Mouse (Mus musculus) MEL (cell line): ENCODE data around the gene Ywhaq. TPM values are rescaled to one million over a fixed set of nuclear protein-coding genes. Genes with fewer than 3 reads are reported as not detected.

Experiments used
- DNase-seq: peaks from one replicate; pipeline ENCODE4 v3.0.0; 2011; ENCODE audit warnings: low read depth, low spot score
- H3K27ac ChIP-seq: 2 replicates; pipeline ENCODE4 v1.5.1; 2012; ENCODE audit warnings: low read depth, mild to moderate bottlenecking, control low read depth, low read length, moderate library complexity; ENCODE audit not compliant: control insufficient read depth
- H3K27me3 ChIP-seq, 2 experiments: fragments of 150-350 bp in 1 of 2; sonication (generic) in 1 of 2; 2 replicates each; pipeline ENCODE4 v1.6.1; 2012; ENCODE audit warnings: low read length in 2 of 2, mild to moderate bottlenecking in 2 of 2, improper control_type of control experiment in 1 of 2, moderate library complexity in 1 of 2; ENCODE audit not compliant: insufficient read depth in 2 of 2, control insufficient read depth in 1 of 2
- H3K36me3 ChIP-seq, 2 experiments: 2 replicates each; pipeline ENCODE4 v1.6.1; 2012 to 2014; ENCODE audit warnings: low read length in 2 of 2, improper control_type of control experiment in 1 of 2, inconsistent platforms in 1 of 2, mild to moderate bottlenecking in 1 of 2; ENCODE audit not compliant: insufficient read depth in 2 of 2, control insufficient read depth in 1 of 2
- H3K4me1 ChIP-seq, 2 experiments: fragments of 150-350 bp in 1 of 2; sonication (generic) in 1 of 2; 2 replicates each; pipeline ENCODE4 v1.6.1; 2012; ENCODE audit warnings: low read length in 2 of 2, improper control_type of control experiment in 1 of 2, mild to moderate bottlenecking in 1 of 2; ENCODE audit not compliant: insufficient read depth in 2 of 2, control insufficient read depth in 1 of 2
- H3K4me3 ChIP-seq, 2 experiments: fragments of 150-350 bp in 1 of 2; sonication (generic) in 1 of 2; 2 replicates each; pipeline ENCODE4 v1.5.1; 2012; ENCODE audit warnings: low read depth in 2 of 2, low read length in 2 of 2, mild to moderate bottlenecking in 2 of 2, moderate library complexity in 2 of 2, control low read depth in 1 of 2, improper control_type of control experiment in 1 of 2; ENCODE audit not compliant: control insufficient read depth in 1 of 2, insufficient read depth in 1 of 2
- H3K79me2 ChIP-seq: 2 replicates; pipeline ENCODE4 v1.6.1; 2012; ENCODE audit warnings: mild to moderate bottlenecking, low read length, moderate library complexity; ENCODE audit not compliant: control insufficient read depth, poor library complexity, insufficient read depth
- H3K9ac ChIP-seq: 2 replicates; pipeline ENCODE4 v1.6.1; 2012; ENCODE audit warnings: low read depth, mild to moderate bottlenecking, control low read depth, low read length, moderate library complexity; ENCODE audit not compliant: control insufficient read depth, poor library complexity, severe bottlenecking
- H3K9me3 ChIP-seq: fragments of 150-350 bp; sonication (generic); replicated peaks from 2 replicates; pipeline ENCODE4 v1.6.1; 2012; ENCODE audit warnings: mild to moderate bottlenecking, low read length, improper control_type of control experiment, moderate library complexity; ENCODE audit not compliant: insufficient read depth
- CHD1 ChIP-seq: IDR thresholded peaks from 2 replicates; pipeline ENCODE4 v1.6.1; 2012; ENCODE audit warnings: low read depth, mild to moderate bottlenecking, inconsistent platforms, low read length, improper control_type of control experiment
- CHD2 ChIP-seq: IDR thresholded peaks from 2 replicates; pipeline ENCODE4 v1.6.1; 2011; ENCODE audit warnings: low read length, improper control_type of control experiment
- CTCF ChIP-seq, 3 experiments: IDR thresholded peaks in 2 of 3; conservative IDR thresholded peaks in 1 of 3; 2 replicates each; pipeline ENCODE4 v1.5.1; 2011 to 2012; ENCODE audit warnings: low read length in 3 of 3, low read depth in 2 of 3, mild to moderate bottlenecking in 2 of 3, improper control_type of control experiment in 1 of 3, inconsistent platforms in 1 of 3, mixed read lengths in 1 of 3, moderate library complexity in 1 of 3; ENCODE audit not compliant: control insufficient read depth in 1 of 3, insufficient read depth in 1 of 3, poor library complexity in 1 of 3, severe bottlenecking in 1 of 3
- E2F4 ChIP-seq: IDR thresholded peaks from 2 replicates; pipeline ENCODE4 v1.6.1; 2011; ENCODE audit warnings: low read depth, low read length, improper control_type of control experiment, borderline replicate concordance
- EP300 ChIP-seq, 2 experiments: IDR thresholded peaks; 2 replicates each; pipeline ENCODE4 v1.6.1; 2011; ENCODE audit warnings: improper control_type of control experiment in 2 of 2, low read length in 2 of 2, low read depth in 1 of 2, mild to moderate bottlenecking in 1 of 2
- ETS1 ChIP-seq: IDR thresholded peaks from 2 replicates; pipeline ENCODE4 v1.6.1; 2012; ENCODE audit warnings: low read depth, mild to moderate bottlenecking, inconsistent platforms, low read length, improper control_type of control experiment, moderate library complexity
- KAT2A ChIP-seq: conservative IDR thresholded peaks from 2 replicates; pipeline ENCODE4 v1.6.1; 2012; ENCODE audit warnings: low read depth, low read length, improper control_type of control experiment, inconsistent platforms
- MEF2A ChIP-seq: IDR thresholded peaks from 2 replicates; pipeline ENCODE4 v1.6.1; 2014; ENCODE audit warnings: low read depth, mild to moderate bottlenecking, inconsistent platforms, low read length, improper control_type of control experiment; ENCODE audit not compliant: poor library complexity, insufficient replicate concordance, severe bottlenecking; ENCODE audit errors: extremely low read depth
- POLR2A ChIP-seq, 2 experiments: IDR thresholded peaks; 2 replicates each; pipeline ENCODE4 v1.6.1; 2011 to 2012; ENCODE audit warnings: low read length in 2 of 2, mild to moderate bottlenecking in 2 of 2, control low read depth in 1 of 2, improper control_type of control experiment in 1 of 2, low read depth in 1 of 2, moderate library complexity in 1 of 2; ENCODE audit not compliant: control insufficient read depth in 1 of 2, insufficient read depth in 1 of 2, poor library complexity in 1 of 2
- SIN3A ChIP-seq: IDR thresholded peaks from 2 replicates; pipeline ENCODE4 v1.6.1; 2012; ENCODE audit warnings: low read length, improper control_type of control experiment, inconsistent platforms
- SMC3 ChIP-seq: IDR thresholded peaks from 2 replicates; pipeline ENCODE4 v1.6.1; 2011; ENCODE audit warnings: low read depth, low read length, improper control_type of control experiment
- TAL1 ChIP-seq: IDR thresholded peaks from 2 replicates; pipeline ENCODE4 v1.6.1; 2012; ENCODE audit warnings: mild to moderate bottlenecking, inconsistent platforms, low read length, moderate library complexity, mixed read lengths
- polyA plus RNA-seq, 2 experiments: library from polyadenylated mRNA; stranded (reverse) in 1 of 2; unstranded in 1 of 2; fragments of >175 nt in 1 of 2; fragments of >200 nt in 1 of 2; gene quantifications; 2 replicates each; pipeline versions ENCODE4 v1.2.1 to v1.2.4; 2012; ENCODE audit warnings: low replicate concordance in 2 of 2, low read depth in 1 of 2; ENCODE audit not compliant: insufficient read length in 2 of 2, insufficient read depth in 1 of 2, missing spikeins in 1 of 2
- total RNA-seq: library from RNA; depleted of rRNA; stranded (reverse); fragments of 300-350 nt; gene quantifications from 2 replicates; pipeline ENCODE4 v1.2.3, GENCODE M21; 2012

Ywhaq gene
- total and polyA plus RNA-seq, 3 experiments: 99.2 to 102 TPM; not detected in 1

GRCm38 (mm10) chr12:21441870-21442269, 24.4 kb upstream of the Ywhaq start:
- Histone ChIP-seq H3K79me2 (no peaks in the 10 kb centered on the region), H3K9me3 (no peaks in the 10 kb centered on the region), H3K4me1 (no peaks in the 10 kb centered on the region), H3K27me3 (no peaks in the 10 kb centered on the region), H3K9ac (no peak overlapping the region), H3K4me3 (no peak overlapping the region), H3K27ac (no peak overlapping the region), H3K36me3 (no peaks in the 10 kb centered on the region)
- DNase-seq: no peak
- peak in 1 of 3 experiments; percentile 8; a peak in 1 of 6 replicates for TF ChIP-seq CTCF (IDR thresholded peaks at IDR 0.05 in 2 of 3, conservative IDR thresholded peaks at IDR 0.05 in 1 of 3; ENCODE audit: control insufficient read depth in 1 of 3, insufficient read depth in 1 of 3, low read depth in 2 of 3, low read length in 3 of 3, poor library complexity in 1 of 3, severe bottlenecking in 1 of 3)
- no peak for TF ChIP-seq POLR2A (IDR thresholded peaks at IDR 0.05; ENCODE audit: control insufficient read depth in 1 of 2, insufficient read depth in 1 of 2, low read depth in 1 of 2, low read length in 2 of 2, poor library complexity in 1 of 2)
- no peak for TF ChIP-seq CHD1

DNA sequence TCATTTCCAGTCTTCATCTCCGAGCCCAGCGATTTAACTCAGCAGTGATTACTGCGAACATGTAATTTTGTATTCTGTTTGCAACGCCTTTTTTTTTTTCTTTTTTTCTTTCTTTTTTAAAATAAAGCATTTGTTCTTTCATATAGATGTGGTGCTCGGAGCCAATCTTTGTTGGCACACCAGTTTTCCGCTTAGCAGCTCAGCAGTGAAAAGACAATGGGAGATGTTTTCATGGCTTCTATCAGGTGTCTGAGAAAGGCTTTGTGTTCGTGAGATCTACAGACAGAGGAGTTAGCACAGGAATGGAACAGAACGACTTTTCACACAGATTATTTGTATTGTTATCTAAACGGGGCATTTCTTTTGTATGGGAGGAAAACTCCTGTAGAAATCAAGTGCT, 22.0 kb upstream of the Ywhaq start:
- no peaks in the 10 kb centered on the region for H3K27me3 ChIP-seq
- H3K4me1 ChIP-seq: no peaks in the 10 kb centered on the region
- H3K9me3 ChIP-seq: no peaks in the 10 kb centered on the region
- no peaks in the 10 kb centered on the region for H3K36me3 ChIP-seq
- no peaks in the 10 kb centered on the region for H3K79me2 ChIP-seq
- no peak for DNase-seq
- H3K9ac ChIP-seq: no peak overlapping the region
- no peak overlapping the region for H3K27ac ChIP-seq
- no peak overlapping the region for H3K4me3 ChIP-seq
- TF ChIP-seq SMC3 (no peak), TAL1 (no peak), KAT2A (no peak), EP300 (IDR thresholded peaks at IDR 0.05; ENCODE audit: low read depth in 1 of 2, low read length in 2 of 2) (no peak)

DNA sequence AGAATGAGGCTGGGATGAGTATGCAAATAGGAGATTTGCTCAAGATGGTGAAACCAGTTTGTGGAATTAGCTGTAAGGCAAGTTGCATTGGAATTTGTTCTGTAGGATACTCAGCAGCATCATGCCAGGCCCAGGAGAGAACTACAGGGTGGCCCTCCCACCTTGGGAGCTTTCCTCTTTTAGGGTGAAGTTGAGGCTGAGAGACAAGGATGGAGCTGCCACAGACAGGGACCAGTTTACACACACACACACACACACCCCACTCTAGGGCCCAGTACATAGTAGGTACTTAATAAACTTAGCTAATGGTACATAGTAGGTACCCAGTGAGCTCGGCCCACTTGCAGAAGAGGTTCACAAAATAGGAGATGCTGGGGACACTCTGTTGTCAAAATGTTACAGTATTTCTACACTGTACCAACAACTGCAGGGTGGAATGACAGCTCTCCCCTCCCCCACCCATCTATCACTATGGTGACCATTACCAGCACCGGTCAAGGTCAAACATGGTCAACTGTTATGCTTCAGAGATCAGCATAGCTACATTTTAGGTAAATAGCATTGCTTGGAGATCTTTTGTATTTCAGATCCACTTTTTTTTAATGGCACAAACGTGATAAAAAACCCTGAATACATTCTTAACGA, 21.4 kb upstream of the Ywhaq start:
- H3K79me2 ChIP-seq: no peaks in the 10 kb centered on the region
- no peaks in the 10 kb centered on the region for H3K4me1 ChIP-seq
- H3K9ac ChIP-seq: no peak overlapping the region
- H3K9me3 ChIP-seq: no peaks in the 10 kb centered on the region
- TF ChIP-seq SIN3A (no peak), CHD2 (no peak), MEF2A (no peak), ETS1 (no peak), EP300 (IDR thresholded peaks at IDR 0.05; ENCODE audit: low read depth in 1 of 2, low read length in 2 of 2) (no peak), E2F4 (no peak)
- TF ChIP-seq, all 39 proteins: peak for 0
- no peaks in the 10 kb centered on the region for H3K27me3 ChIP-seq
- DNase-seq: no peak
- no peak overlapping the region for H3K4me3 ChIP-seq
- H3K36me3 ChIP-seq: no peaks in the 10 kb centered on the region
- no peak overlapping the region for H3K27ac ChIP-seq
